Mouse (Mus musculus): ENCODE measurements at regions not wholly inside any gene's neighbourhood (a gene's known extent, or its start where the extent isn't known, plus 50 kb on each side); places are given as distances from the start of the nearest gene placed in this dataset.

DNA sequence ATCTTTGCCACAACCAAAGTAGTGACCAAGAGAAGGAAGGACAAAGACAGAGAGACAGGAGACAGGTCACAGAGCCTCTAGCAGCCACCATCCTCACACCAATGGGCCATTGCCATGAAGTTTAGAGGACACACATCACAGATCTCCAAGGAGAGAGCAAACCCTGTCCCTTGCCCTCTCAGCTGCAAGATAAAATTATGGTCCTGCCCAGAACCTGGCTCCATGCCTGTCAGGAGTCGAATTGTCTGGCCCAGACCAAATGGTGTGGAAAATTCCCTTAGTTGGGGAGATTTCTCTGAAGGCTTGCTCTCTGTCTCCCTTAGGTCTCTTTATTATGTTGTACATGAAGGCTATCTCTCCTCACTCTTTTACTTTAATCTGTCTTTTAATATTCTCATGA is 147.4 kb downstream of the Fam76b start:
- DNase-seq: no peak
- intact Hi-C loops (cut with DNase I): no loop called here

DNA sequence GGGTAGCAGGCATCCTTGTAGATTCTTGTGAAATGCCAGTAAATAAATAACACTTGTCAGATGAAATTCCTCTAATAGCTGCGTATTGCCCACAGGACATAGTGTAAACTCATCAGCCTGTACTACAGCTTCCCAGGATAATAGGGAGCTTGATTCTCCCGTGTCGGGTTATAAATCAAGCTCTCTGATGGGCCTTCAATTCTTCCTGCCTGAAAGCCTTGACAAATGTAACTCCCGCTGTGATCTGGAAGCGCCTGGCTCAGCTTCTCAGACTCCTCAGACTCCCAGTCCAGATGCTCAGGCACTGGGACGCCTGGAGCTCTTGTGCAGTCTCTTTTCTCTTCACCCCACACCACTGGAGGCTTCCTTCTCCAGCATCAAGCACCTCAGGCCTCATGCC is 151.3 kb downstream of the Fam76b start:
- no peak for DNase-seq
- intact Hi-C loops (cut with DNase I): no loop called here

- DNase-seq: no peak
- intact Hi-C loops (cut with DNase I): no loop called here
These were observed 160.0 kb downstream of the Fam76b start for GRCm38 (mm10) chr9:13987486-13987885.

DNA sequence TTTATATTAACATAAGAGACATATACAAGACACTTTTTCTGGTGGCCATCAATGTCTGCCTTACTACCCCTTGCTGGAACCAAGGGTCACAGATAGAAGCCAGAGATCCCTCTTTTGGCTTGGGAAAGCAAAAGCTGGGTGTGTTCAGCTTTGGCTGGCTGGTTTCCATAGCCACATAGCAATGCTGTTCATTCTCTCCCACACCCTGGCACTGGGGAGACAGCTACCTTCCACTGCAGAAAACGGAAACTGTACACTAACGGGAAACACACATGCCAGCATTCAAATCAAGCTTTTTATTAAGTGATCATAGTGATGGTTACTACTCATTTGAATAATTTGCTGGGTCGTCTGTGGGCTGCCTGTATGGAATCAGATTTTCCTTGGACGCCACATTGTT is 161.4 kb downstream of the Fam76b start:
- no peak for DNase-seq
- intact Hi-C loops (cut with DNase I): no loop called here

DNA sequence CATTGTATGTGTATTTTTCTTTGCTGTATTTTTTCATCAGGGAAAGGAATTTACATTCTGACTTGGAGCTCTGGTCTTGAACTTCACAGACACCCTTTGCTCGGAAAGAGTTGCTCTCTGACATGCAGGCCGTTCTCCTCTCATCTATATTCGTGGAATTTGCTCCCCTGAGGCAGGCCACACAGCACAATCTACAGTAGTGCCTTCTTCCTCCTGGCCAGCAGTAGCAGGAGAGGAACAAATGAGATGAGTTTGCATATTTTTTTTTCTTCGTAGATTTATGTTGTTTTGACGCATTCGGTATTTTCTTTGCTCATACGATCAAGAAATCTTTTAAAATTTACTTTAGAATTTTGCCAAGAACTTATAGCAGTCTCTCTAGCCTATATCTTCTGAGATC is 163.4 kb downstream of the Fam76b start:
- intact Hi-C loops (cut with DNase I): no loop called here
- DNase-seq: no peak

- DNase-seq: no peak
- intact Hi-C loops (cut with DNase I): no loop called here
These were observed 165.2 kb downstream of the Fam76b start for GRCm38 (mm10) chr9:13992728-13993127.

DNA sequence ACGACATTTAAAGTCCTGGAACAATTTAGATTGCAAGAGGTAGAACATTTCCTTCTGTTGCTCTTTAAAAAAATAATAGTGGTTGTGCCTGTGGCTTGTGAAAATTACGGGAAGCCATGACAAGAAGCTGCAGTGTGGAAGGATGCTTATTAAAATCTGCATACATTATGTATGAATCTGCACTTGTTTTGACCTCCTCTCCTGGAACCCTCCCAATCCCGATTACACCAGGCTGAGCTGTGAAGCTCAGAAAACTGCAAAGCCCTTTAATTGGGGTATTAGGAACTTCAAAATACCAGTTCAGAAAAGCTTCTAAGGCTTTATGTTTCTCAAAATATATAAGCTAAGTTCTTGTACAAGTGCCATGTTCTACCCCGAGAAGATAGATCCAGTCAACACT is 171.8 kb downstream of the Fam76b start:
- DNase-seq: no peak
- intact Hi-C loops (cut with DNase I): no loop called here

- intact Hi-C loops (cut with DNase I): no loop called here
- DNase-seq: no peak
These were observed 174.0 kb downstream of the Fam76b start for GRCm38 (mm10) chr9:14001517-14001916.

- no peak for DNase-seq
- intact Hi-C loops (cut with DNase I): no loop called here
These were observed 174.7 kb downstream of the Fam76b start for GRCm38 (mm10) chr9:14002236-14002635.

GRCm38 (mm10) chr9:14003163-14003562 is 175.6 kb downstream of the Fam76b start:
- intact Hi-C loops (cut with DNase I): no loop called here
- DNase-seq: no peak

GRCm38 (mm10) chr9:14006233-14006984 is 178.9 kb downstream of the Fam76b start:
- intact Hi-C loops (cut with DNase I): no loop called here

GRCm38 (mm10) chr9:14009451-14009850 is 181.9 kb downstream of the Fam76b start:
- intact Hi-C loops (cut with DNase I): no loop called here

More at GRCm38 (mm10) chr9:14006233-14006984, 178.9 kb downstream of the Fam76b start:
- DNase-seq: no peak

GRCm38 (mm10) chr9:14010261-14010949 is 182.9 kb downstream of the Fam76b start:
- intact Hi-C loops (cut with DNase I): no loop called here
- DNase-seq: no peak

More at GRCm38 (mm10) chr9:14009451-14009850, 181.9 kb downstream of the Fam76b start:
- no peak for DNase-seq

DNA sequence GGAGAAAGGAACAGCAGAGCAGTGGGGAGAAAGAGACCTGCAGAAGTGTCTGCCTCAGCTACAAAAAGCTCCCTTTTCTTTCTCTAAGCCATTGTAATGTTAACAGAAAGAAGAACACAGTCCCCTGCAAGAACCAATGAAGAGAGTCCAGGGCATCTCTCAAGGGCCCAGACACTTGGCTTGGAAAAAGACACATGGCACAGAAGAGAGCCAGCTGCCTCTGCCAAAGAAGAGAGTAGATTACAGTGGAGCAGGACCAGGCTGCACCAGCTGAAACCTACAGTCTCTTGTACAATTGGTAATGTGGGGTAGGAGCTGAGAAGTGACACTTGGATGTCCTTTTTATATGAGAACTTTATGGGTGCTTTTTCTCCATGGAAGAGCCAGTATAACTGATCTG is 196.7 kb downstream of the Fam76b start:
- intact Hi-C loops (cut with DNase I): no loop called here
- DNase-seq: no peak

GRCm38 (mm10) chr9:14024701-14025100 is 197.2 kb downstream of the Fam76b start:
- intact Hi-C loops (cut with DNase I): no loop called here
- DNase-seq: no peak

DNA sequence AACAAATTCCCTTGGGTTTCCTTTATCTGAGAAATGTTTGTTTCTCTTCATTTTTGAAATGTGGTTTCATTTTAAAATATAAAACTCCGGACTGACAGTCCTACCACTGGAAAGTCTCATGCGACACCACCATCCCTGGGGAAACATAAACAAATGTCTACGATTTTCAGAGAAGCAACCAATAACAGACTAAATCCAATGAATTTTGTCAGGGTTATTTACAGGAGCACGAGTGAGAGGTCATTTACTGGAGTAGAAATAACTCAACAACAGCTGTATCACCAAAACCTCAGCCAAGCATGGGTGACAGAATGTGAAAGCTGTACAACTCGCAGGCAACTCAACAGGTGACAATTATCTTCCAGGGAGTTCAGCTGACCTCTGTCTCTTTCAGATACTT is 200.5 kb downstream of the Fam76b start:
- no peak for DNase-seq
- intact Hi-C loops (cut with DNase I): no loop called here

- DNase-seq: no peak
- intact Hi-C loops (cut with DNase I): no loop called here
These were observed 204.0 kb downstream of the Fam76b start for GRCm38 (mm10) chr9:14031358-14032047.

DNA sequence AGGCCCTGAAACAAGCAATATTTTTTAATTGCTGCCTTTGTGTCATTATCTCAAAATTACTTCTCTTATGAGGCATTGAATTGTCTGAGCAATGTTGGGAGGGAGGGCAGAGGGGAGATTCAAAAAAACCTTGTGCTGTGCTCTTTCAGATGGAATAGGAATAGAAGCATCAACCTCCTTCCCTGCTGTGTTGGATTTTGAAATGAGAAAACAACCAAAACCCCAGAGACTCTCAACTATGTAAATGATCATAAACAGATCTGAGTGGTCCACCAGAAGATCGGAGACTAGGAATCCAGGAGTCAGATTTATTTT is 204.5 kb downstream of the Fam76b start:
- DNase-seq: no peak
- intact Hi-C loops (cut with DNase I): no loop called here

GRCm38 (mm10) chr9:14035526-14035925 is 208.0 kb downstream of the Fam76b start:
- no peak for DNase-seq
- intact Hi-C loops (cut with DNase I): no loop called here

DNA sequence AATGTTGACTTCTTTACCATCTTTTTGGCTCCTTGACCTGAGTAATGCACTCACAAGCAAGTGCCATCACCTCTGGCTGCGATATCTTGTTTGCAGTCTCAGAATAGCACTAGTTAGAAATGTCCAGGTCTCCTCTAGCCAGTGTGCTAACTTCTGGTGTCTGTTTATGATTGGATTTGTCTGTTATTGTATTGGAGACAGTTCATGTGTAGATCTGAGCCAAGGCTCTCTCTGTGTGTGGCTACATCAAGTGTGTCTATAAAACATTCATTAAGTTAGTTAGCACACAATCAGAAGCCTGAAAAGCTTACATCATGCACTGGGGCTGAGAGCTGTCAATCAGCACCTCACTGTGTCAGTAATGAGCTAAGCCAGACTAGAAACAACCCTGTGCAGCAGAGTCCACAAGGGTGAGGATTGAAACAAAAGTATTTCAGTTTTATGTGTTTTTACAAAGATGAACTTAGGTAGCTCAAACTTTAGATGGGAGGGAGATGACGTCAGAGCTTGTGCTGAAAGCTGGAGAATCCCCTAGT is 214.5 kb downstream of the Fam76b start:
- no peak for DNase-seq
- intact Hi-C loops (cut with DNase I): no loop called here

GRCm38 (mm10) chr9:14048224-14048623 is 220.7 kb downstream of the Fam76b start:
- no peak for DNase-seq
- intact Hi-C loops (cut with DNase I): no loop called here

DNA sequence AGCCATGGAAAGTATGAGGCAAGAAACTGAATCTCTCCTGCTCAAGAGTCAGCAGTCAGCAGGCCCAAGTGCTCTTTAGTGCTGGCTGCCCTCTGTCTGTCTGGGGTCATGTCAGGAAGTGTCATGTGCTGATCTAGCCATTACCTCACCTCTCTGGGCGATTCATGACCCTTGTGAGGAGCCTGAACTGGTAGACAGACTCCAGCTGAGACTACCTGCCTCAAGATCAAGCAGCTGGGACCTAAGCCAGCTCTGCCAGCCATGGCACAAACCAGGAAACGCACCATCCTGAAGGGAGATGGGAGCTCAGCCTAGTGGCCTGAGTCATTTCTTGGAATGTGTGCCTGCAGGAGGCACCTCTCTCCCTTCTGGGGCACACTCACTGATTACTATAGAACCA is 221.2 kb upstream of the Sesn3 start:
- no peak for DNase-seq

More for the DNA sequence above, 221.2 kb upstream of the Sesn3 start:
- intact Hi-C loops (cut with DNase I): no loop called here
